Mouse (Mus musculus): Measurements from ENCODE around the gene Inpp5b. TPM values are rescaled to one million over a fixed set of nuclear protein-coding genes. Genes with fewer than 3 reads are reported as not detected.
"Not testable (repeated sequence)": the region's sequence is repeated elsewhere in the genome, so short reads cannot be mapped to it uniquely, and the experiment has no call there.

Gene Inpp5b
- polyA plus RNA-seq, 1 experiment from 2014 or later, result 25.3 TPM

- Histone ChIP-seq H3K4me2 (ENCODE audit: low read length) (peak overlapping the region; percentile 99), H3K36me3 (ENCODE audit: control insufficient read depth, insufficient read depth) (no peaks in the 10 kb centered on the region), H3K9ac (replicated peaks; ENCODE audit: low read depth, low read length) (peak overlapping the region; percentile 68), H3K9me3 (ENCODE audit: control insufficient read depth, low read length) (no peaks in the 10 kb centered on the region), H3K4me3 (replicated peaks; ENCODE audit: low read length) (peak overlapping the region; percentile 69), H3K27me3 (replicated peaks; ENCODE audit: control insufficient read depth, insufficient read depth, low read length) (peaks cover 6% of the 10 kb centered on the region), H3K4me1 (replicated peaks; ENCODE audit: control insufficient read depth, insufficient read depth, low read length) (peaks cover 40% of the 10 kb centered on the region), H3K27ac (ENCODE audit: low read length) (no peak overlapping the region; the same call in 1 of the 2 replicates)
- peak; percentile 9; the same call in 1 of the 2 replicates for ATAC-seq
- WGBS, result 2% methylated on average over 22 of the region's 22 CpGs
These were observed 40.4 kb upstream of the Inpp5b start for GRCm38 (mm10) chr4:124701052-124701845.

- H3K4me3 ChIP-seq (replicated peaks; ENCODE audit: low read length), result no peak overlapping the region
- H3K36me3 ChIP-seq (ENCODE audit: control insufficient read depth, insufficient read depth), result no peaks in the 10 kb centered on the region
- WGBS, result 31% methylated on average over 3 of the region's 5 CpGs
- H3K27me3 ChIP-seq (replicated peaks; ENCODE audit: control insufficient read depth, insufficient read depth, low read length), result 0 out of 2 replicates have a peak, but pooled peaks cover 4% of the 10 kb centered on the region
- H3K9me3 ChIP-seq (ENCODE audit: control insufficient read depth, low read length), result no peaks in the 10 kb centered on the region
- 0 out of 2 replicates have a peak, but pooled peaks have one; percentile 11 for ATAC-seq
- peaks cover 40% of the 10 kb centered on the region for H3K4me1 ChIP-seq (replicated peaks; ENCODE audit: control insufficient read depth, insufficient read depth, low read length)
- peak overlapping the region; percentile 99 for H3K4me2 ChIP-seq (ENCODE audit: low read length)
- no peak overlapping the region for H3K9ac ChIP-seq (replicated peaks; ENCODE audit: low read depth, low read length)
- no peak overlapping the region for H3K27ac ChIP-seq (ENCODE audit: low read length)
These were observed 39.7 kb upstream of the Inpp5b start for GRCm38 (mm10) chr4:124701916-124702315.

GRCm38 (mm10) chr4:124703406-124703805 lies 38.2 kb upstream of the Inpp5b start:
- H3K4me2 ChIP-seq (ENCODE audit: low read length), result no peak overlapping the region
- ATAC-seq, result no peak
- H3K36me3 ChIP-seq (ENCODE audit: control insufficient read depth, insufficient read depth), result no peaks in the 10 kb centered on the region
- 19% methylated on average over 2 of the region's 2 CpGs for WGBS
- no peak overlapping the region for H3K27ac ChIP-seq (ENCODE audit: low read length)
- no peak overlapping the region for H3K4me3 ChIP-seq (replicated peaks; ENCODE audit: low read length)
- 0 out of 2 replicates have a peak, but pooled peaks cover 4% of the 10 kb centered on the region for H3K27me3 ChIP-seq (replicated peaks; ENCODE audit: control insufficient read depth, insufficient read depth, low read length)
- peaks cover 40% of the 10 kb centered on the region for H3K4me1 ChIP-seq (replicated peaks; ENCODE audit: control insufficient read depth, insufficient read depth, low read length)
- no peaks in the 10 kb centered on the region for H3K9me3 ChIP-seq (ENCODE audit: control insufficient read depth, low read length)
- no peak overlapping the region for H3K9ac ChIP-seq (replicated peaks; ENCODE audit: low read depth, low read length)

GRCm38 (mm10) chr4:124703881-124704796 lies 37.5 kb upstream of the Inpp5b start:
- 8% methylated on average over 6 of the region's 6 CpGs for WGBS
- H3K36me3 ChIP-seq (ENCODE audit: control insufficient read depth, insufficient read depth), result no peaks in the 10 kb centered on the region
- no peak for ATAC-seq
- H3K27me3 ChIP-seq (replicated peaks; ENCODE audit: control insufficient read depth, insufficient read depth, low read length), result 0 out of 2 replicates have a peak, but pooled peaks cover 6% of the 10 kb centered on the region
- peaks cover 48% of the 10 kb centered on the region for H3K4me1 ChIP-seq (replicated peaks; ENCODE audit: control insufficient read depth, insufficient read depth, low read length)
- H3K9me3 ChIP-seq (ENCODE audit: control insufficient read depth, low read length), result no peaks in the 10 kb centered on the region
- no peak overlapping the region for H3K9ac ChIP-seq (replicated peaks; ENCODE audit: low read depth, low read length)
- no peak overlapping the region for H3K4me2 ChIP-seq (ENCODE audit: low read length)
- H3K4me3 ChIP-seq (replicated peaks; ENCODE audit: low read length), result no peak overlapping the region
- no peak overlapping the region for H3K27ac ChIP-seq (ENCODE audit: low read length)

- H3K27ac ChIP-seq (ENCODE audit: low read length), result no peak overlapping the region
- no peaks in the 10 kb centered on the region for H3K9me3 ChIP-seq (ENCODE audit: control insufficient read depth, low read length)
- no peak overlapping the region for H3K9ac ChIP-seq (replicated peaks; ENCODE audit: low read depth, low read length)
- H3K4me1 ChIP-seq (replicated peaks; ENCODE audit: control insufficient read depth, insufficient read depth, low read length), result peaks cover 50% of the 10 kb centered on the region
- H3K4me3 ChIP-seq (replicated peaks; ENCODE audit: low read length), result no peak overlapping the region
- ATAC-seq, result no peak
- 23% methylated on average over 11 of the region's 11 CpGs for WGBS
- peaks cover 10% of the 10 kb centered on the region for H3K27me3 ChIP-seq (replicated peaks; ENCODE audit: control insufficient read depth, insufficient read depth, low read length)
- no peak overlapping the region for H3K4me2 ChIP-seq (ENCODE audit: low read length)
- no peaks in the 10 kb centered on the region for H3K36me3 ChIP-seq (ENCODE audit: control insufficient read depth, insufficient read depth)
These were observed 36.7 kb upstream of the Inpp5b start for GRCm38 (mm10) chr4:124704797-124705474.

GRCm38 (mm10) chr4:124705661-124706269 lies 35.9 kb upstream of the Inpp5b start:
- peaks cover 44% of the 10 kb centered on the region for H3K4me1 ChIP-seq (replicated peaks; ENCODE audit: control insufficient read depth, insufficient read depth, low read length)
- 87% methylated on average over 23 of the region's 23 CpGs for WGBS
- no peak overlapping the region for H3K9ac ChIP-seq (replicated peaks; ENCODE audit: low read depth, low read length)
- no peaks in the 10 kb centered on the region for H3K36me3 ChIP-seq (ENCODE audit: control insufficient read depth, insufficient read depth)
- H3K9me3 ChIP-seq (ENCODE audit: control insufficient read depth, low read length), result no peaks in the 10 kb centered on the region
- no peak for ATAC-seq
- H3K27me3 ChIP-seq (replicated peaks; ENCODE audit: control insufficient read depth, insufficient read depth, low read length), result peaks cover 10% of the 10 kb centered on the region
- no peak overlapping the region for H3K27ac ChIP-seq (ENCODE audit: low read length)
- no peak overlapping the region for H3K4me2 ChIP-seq (ENCODE audit: low read length)
- no peak overlapping the region for H3K4me3 ChIP-seq (replicated peaks; ENCODE audit: low read length)

- not testable (repeated sequence) for H3K27ac ChIP-seq (ENCODE audit: low read length); H3K36me3 ChIP-seq (ENCODE audit: control insufficient read depth, insufficient read depth); ATAC-seq; H3K9me3 ChIP-seq (ENCODE audit: control insufficient read depth, low read length); H3K9ac ChIP-seq (replicated peaks; ENCODE audit: low read depth, low read length); H3K4me3 ChIP-seq (replicated peaks; ENCODE audit: low read length); H3K4me2 ChIP-seq (ENCODE audit: low read length)
- H3K27me3 ChIP-seq (replicated peaks; ENCODE audit: control insufficient read depth, insufficient read depth, low read length), result peaks cover 10% of the 10 kb centered on the region
- peaks cover 28% of the 10 kb centered on the region for H3K4me1 ChIP-seq (replicated peaks; ENCODE audit: control insufficient read depth, insufficient read depth, low read length)
- WGBS, result 90% methylated on average over 25 of the region's 25 CpGs
These were observed 34.1 kb upstream of the Inpp5b start for GRCm38 (mm10) chr4:124707381-124708199.

- H3K9ac ChIP-seq (replicated peaks; ENCODE audit: low read depth, low read length); H3K27ac ChIP-seq (ENCODE audit: low read length); ATAC-seq; H3K36me3 ChIP-seq (ENCODE audit: control insufficient read depth, insufficient read depth); H3K9me3 ChIP-seq (ENCODE audit: control insufficient read depth, low read length); H3K4me3 ChIP-seq (replicated peaks; ENCODE audit: low read length): not testable (repeated sequence)
- peaks cover 28% of the 10 kb centered on the region for H3K4me1 ChIP-seq (replicated peaks; ENCODE audit: control insufficient read depth, insufficient read depth, low read length)
- peaks cover 10% of the 10 kb centered on the region for H3K27me3 ChIP-seq (replicated peaks; ENCODE audit: control insufficient read depth, insufficient read depth, low read length)
- H3K4me2 ChIP-seq (ENCODE audit: low read length), result peak overlapping the region; percentile 59; the same call in 1 of the 2 replicates
- WGBS, result 30% methylated on average over 1 of the region's 1 CpGs
These were observed 33.5 kb upstream of the Inpp5b start for GRCm38 (mm10) chr4:124708200-124708517.

Data from forebrain, embryonic 16.5 days (tissue).